Mouse (Mus musculus) adrenal gland, adult 18-20 months (tissue): ENCODE data around the gene Olfr315. TPM values are rescaled to one million over a fixed set of nuclear protein-coding genes. Genes with fewer than 3 reads are reported as not detected.
"Not testable (repeated sequence)": the region's sequence is repeated elsewhere in the genome, so short reads cannot be mapped to it uniquely, and the experiment has no call there.

ENCODE experiments used
- DNase-seq, 2 experiments: peaks; one replicate each; pipeline ENCODE4 v3.0.0; 2021 to 2022; ENCODE audit warnings: low spot score in 2 of 2
- total RNA-seq, 2 experiments: library from RNA; stranded (reverse); gene quantifications; 1 replicate in 1 of 2; 2 replicates in 1 of 2; pipeline ENCODE4 v1.2.3; 2021

Olfr315 gene
- total RNA-seq, 2 experiments from 2014 or later, result not detected

GRCm38 (mm10) chr11:58815676-58816075 is 42.7 kb downstream of the Olfr315 start:
- no peak for DNase-seq

- not testable (repeated sequence) for DNase-seq
Measured at GRCm38 (mm10) chr11:58828937-58829336, 55.9 kb downstream of the Olfr315 start, which contains the start of gene Olfr312. Gene Olfr312 (plus strand): TSS chr11:58829237.

DNA sequence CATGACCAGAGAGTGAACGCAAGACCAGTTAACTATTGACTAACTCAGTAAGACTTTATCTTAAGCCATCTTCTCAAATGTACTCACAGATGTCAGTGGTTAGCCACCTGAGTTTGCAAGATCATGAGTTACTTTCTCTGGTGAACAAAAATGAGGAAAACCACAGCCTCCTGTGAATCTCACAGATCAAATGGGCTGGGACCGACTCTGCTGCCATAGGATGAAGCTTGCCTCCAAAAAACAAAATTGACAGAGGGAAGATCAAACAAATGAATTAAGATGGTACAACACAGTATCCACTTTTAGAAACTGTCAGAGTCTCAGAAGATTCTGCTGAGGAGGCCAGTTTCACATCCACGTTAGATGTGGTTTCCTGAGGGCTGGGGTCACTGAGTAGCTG is 56.8 kb downstream of the Olfr315 start:
- DNase-seq, result no peak

Other genes with a start within 250 kb of the Olfr315 start
- under 1 TPM in 1 of 2 experiments, not detected in 1; 0.50 TPM for gene Olfr330, start 238.4 kb upstream of the Olfr315 start, total RNA-seq
- under 1 TPM in 1 of 2 experiments, not detected in 1; 0.63 TPM for gene Olfr329-ps, start 226.8 kb upstream of the Olfr315 start, total RNA-seq
- under 1 TPM in 1 of 2 experiments, not detected in 1; 0.13 TPM for gene Olfr328, start 217.6 kb upstream of the Olfr315 start, total RNA-seq
- not detected for gene Olfr224, start 202.6 kb upstream of the Olfr315 start, total RNA-seq
- not detected for gene Olfr325, start 195.5 kb upstream of the Olfr315 start, total RNA-seq
- gene Olfr324, start 178.1 kb upstream of the Olfr315 start, total RNA-seq, result not detected
- gene 2210407C18Rik, start 157.1 kb upstream of the Olfr315 start, total RNA-seq, result not detected
- gene Olfr323, start 142.7 kb upstream of the Olfr315 start, total RNA-seq, result not detected
- gene Trim58, start 132.7 kb upstream of the Olfr315 start, total RNA-seq, result not detected
- not detected for gene Olfr322, start 114.4 kb upstream of the Olfr315 start, total RNA-seq
- not detected for gene Olfr320, start 92.1 kb upstream of the Olfr315 start, total RNA-seq
- not detected for gene Olfr319, start 74.0 kb upstream of the Olfr315 start, total RNA-seq
- not detected for gene Olfr318, start 49.2 kb upstream of the Olfr315 start, total RNA-seq
- gene Olfr317, start 34.0 kb upstream of the Olfr315 start, total RNA-seq, result not detected
- gene Olfr316, start 20.5 kb upstream of the Olfr315 start, total RNA-seq, result not detected
- not detected for gene Olfr314, start 9.8 kb downstream of the Olfr315 start, total RNA-seq
- 1 to 10 TPM; 2.6 to 3.1 TPM for gene Fam183b, start 28.8 kb downstream of the Olfr315 start, total RNA-seq
- gene Olfr313, start 41.8 kb downstream of the Olfr315 start, total RNA-seq, result not detected
- not detected for gene Olfr312, start 56.0 kb downstream of the Olfr315 start, total RNA-seq
- not detected for gene Olfr311, start 66.1 kb downstream of the Olfr315 start, total RNA-seq
- gene Gm12258, start 74.0 kb downstream of the Olfr315 start, total RNA-seq, result 1 to 10 TPM; 4.1 to 5.7 TPM
- 1 to 10 TPM; 4.0 to 5.9 TPM for gene 2810021J22Rik, start 94.0 kb downstream of the Olfr315 start, total RNA-seq
- 1 to 10 TPM; 3.3 to 4.1 TPM for gene Zfp39, start 131.0 kb downstream of the Olfr315 start, total RNA-seq
- gene Btnl10, start 144.7 kb downstream of the Olfr315 start, total RNA-seq, result not detected
- 100 to 1,000 TPM; 171 to 177 TPM for gene Rnf187, start 165.7 kb downstream of the Olfr315 start, total RNA-seq
- 1 to 10 TPM; 5.8 to 6.0 TPM for gene Hist3h2ba, start 175.7 kb downstream of the Olfr315 start, total RNA-seq
- 10 to 100 TPM; 13.3 to 17.6 TPM for gene Hist3h2a, start 181.5 kb downstream of the Olfr315 start, total RNA-seq
- under 1 TPM; 0.06 to 0.10 TPM for gene Trim17, start 181.5 kb downstream of the Olfr315 start, total RNA-seq
- 10 to 100 TPM; 22.0 to 27.1 TPM for gene Trim11, start 204.9 kb downstream of the Olfr315 start, total RNA-seq